Mouse (Mus musculus) liver, adult (tissue): Measurements from ENCODE around the gene Tyw5.

Source experiments
- GATA4 ChIP-seq: IDR thresholded peaks from 2 replicates; pipeline ENCODE4 v1.6.1; 2014; ENCODE audit warnings: mild to moderate bottlenecking, low read length; ENCODE audit not compliant: insufficient replicate concordance

Gene Tyw5

DNA sequence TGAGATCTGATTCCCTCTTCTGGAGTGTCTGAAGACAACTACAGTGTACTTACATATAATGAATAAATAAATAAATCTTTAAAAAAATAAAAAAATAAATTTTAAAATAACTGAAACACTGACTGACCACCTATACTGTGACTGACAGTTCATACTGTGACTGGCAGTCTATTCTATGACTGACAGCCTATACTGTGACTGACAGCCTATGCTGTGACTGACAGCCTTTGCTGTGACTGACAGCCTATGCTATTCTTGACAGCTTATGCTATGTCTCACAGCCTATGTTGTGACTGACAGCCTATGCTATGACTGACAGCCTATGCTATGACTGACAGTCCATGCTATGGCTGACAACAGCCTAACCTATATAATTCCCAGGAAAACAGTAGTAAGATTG is 59.4 kb downstream of the Tyw5 start:
- TF ChIP-seq GATA4 = no peak

DNA sequence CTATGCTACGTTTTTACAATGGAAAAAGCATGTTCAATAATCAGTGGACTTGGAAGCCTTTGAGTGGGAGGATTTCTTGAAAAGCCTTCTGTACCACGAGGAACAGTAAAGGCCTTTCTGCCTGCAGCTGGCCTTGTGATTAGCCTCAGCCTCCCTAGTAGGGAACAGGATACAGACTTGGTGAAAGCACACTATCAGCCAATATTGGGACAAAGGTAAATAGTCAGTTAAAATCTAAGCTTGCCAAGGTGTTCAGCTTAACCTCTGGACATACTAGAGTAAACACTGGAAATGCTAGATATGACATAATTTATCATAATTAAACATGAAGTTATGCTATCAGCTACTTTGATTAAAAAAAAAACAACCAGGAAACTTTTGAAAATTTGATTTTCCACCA is 65.7 kb downstream of the Tyw5 start:
- TF ChIP-seq GATA4 = no peak

DNA sequence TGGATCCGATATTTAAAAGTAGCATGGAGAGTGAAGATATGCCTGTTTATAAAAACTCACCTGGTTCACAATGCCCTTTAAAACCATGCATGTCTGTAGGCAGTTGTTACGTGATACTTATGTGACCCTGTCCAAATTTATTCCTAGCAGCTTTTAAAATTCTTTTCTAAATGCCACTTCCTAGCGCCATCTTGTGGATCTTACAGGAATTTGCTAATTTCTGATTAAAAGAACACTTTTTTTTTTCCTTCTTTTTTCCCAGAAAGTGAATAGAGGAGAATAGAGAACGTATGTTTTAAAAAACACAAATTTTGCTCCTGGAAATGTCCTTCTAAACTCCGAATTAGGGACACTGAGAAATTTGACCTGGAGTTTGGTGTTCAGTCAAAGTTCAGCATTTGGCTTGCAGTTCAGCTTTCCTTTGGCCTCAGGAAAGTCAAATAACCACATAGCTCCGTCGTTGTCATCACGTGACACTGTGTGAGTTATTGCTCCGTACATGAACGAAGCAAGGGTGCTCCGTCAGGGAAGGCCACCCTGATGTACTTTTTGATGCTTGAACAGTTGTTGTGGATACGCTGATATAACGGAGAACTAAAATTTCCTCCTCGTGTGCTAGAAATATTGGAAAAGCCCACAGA is 67.6 kb downstream of the Tyw5 start:
- TF ChIP-seq GATA4 = no peak
